Mouse (Mus musculus) myocyte (in vitro differentiated cells): Measurements from ENCODE around the gene Pigx. TPM values are rescaled to one million over a fixed set of nuclear protein-coding genes. Genes with fewer than 3 reads are reported as not detected.

Experiments used
- H3K27me3 ChIP-seq: one replicate; pipeline ENCODE4 v1.6.1; 2011; ENCODE audit not compliant: control insufficient read depth, insufficient read depth, insufficient read length
- H3K36me3 ChIP-seq: one replicate; pipeline ENCODE4 v1.6.1; 2011; ENCODE audit not compliant: control insufficient read depth, insufficient read depth
- H3K4me2 ChIP-seq: one replicate; pipeline ENCODE4 v1.6.1; 2011; ENCODE audit warnings: low read depth, control low read depth
- H3K4me3 ChIP-seq: one replicate; pipeline ENCODE4 v1.5.1; 2011; ENCODE audit warnings: mild to moderate bottlenecking, control low read depth, moderate library complexity
- H3K79me2 ChIP-seq: one replicate; pipeline ENCODE4 v1.6.1; 2011; ENCODE audit not compliant: control insufficient read depth, insufficient read depth
- H3ac ChIP-seq: one replicate; pipeline ENCODE4 v1.6.1; 2011; ENCODE audit not compliant: control insufficient read depth, insufficient read length
- CEBPB ChIP-seq: IDR thresholded peaks from 2 replicates; pipeline ENCODE4 v1.6.1; 2011; ENCODE audit warnings: mild to moderate bottlenecking, moderate library complexity; ENCODE audit not compliant: poor library complexity, insufficient read depth, severe bottlenecking
- E2F4 ChIP-seq: IDR thresholded peaks from one replicate; pipeline ENCODE4 v1.6.1; 2011; ENCODE audit warnings: mild to moderate bottlenecking, control low read depth, moderate library complexity; ENCODE audit not compliant: insufficient read depth
- MAX ChIP-seq: IDR thresholded peaks from one replicate; pipeline ENCODE4 v1.6.1; 2011; ENCODE audit warnings: low read depth, mild to moderate bottlenecking, control low read depth
- MYOD1 ChIP-seq, 3 experiments: IDR thresholded peaks; one replicate each; pipeline ENCODE4 v1.6.1; 2011; ENCODE audit warnings: control low read depth in 2 of 3, low read depth in 2 of 3, mild to moderate bottlenecking in 2 of 3, moderate library complexity in 1 of 3; ENCODE audit not compliant: insufficient read length in 2 of 3, control insufficient read depth in 1 of 3
- MYOG ChIP-seq, 3 experiments: IDR thresholded peaks; one replicate each; pipeline ENCODE4 v1.6.1; 2011; ENCODE audit warnings: control low read depth in 2 of 3, low read depth in 2 of 3, mild to moderate bottlenecking in 2 of 3; ENCODE audit not compliant: insufficient read length in 2 of 3, control insufficient read depth in 1 of 3, insufficient read depth in 1 of 3
- POLR2A ChIP-seq: IDR thresholded peaks from one replicate; pipeline ENCODE4 v1.6.1; 2011; ENCODE audit warnings: low read depth, mild to moderate bottlenecking, control low read depth, moderate library complexity; ENCODE audit not compliant: insufficient read length
- POLR2AphosphoS2 ChIP-seq: IDR thresholded peaks from one replicate; pipeline ENCODE4 v1.6.1; 2011; ENCODE audit warnings: low read depth, control low read depth; ENCODE audit not compliant: insufficient read length
- REST ChIP-seq: IDR thresholded peaks from one replicate; pipeline ENCODE4 v1.6.1; 2011; ENCODE audit warnings: mild to moderate bottlenecking, control low read depth, moderate library complexity; ENCODE audit not compliant: insufficient read depth, insufficient read length
- SRF ChIP-seq: IDR thresholded peaks from one replicate; pipeline ENCODE4 v1.6.1; 2011; ENCODE audit warnings: low read depth; ENCODE audit not compliant: control insufficient read depth, insufficient read length
- TCF12 ChIP-seq: IDR thresholded peaks from one replicate; pipeline ENCODE4 v1.6.1; 2011; ENCODE audit warnings: mild to moderate bottlenecking, control low read depth; ENCODE audit not compliant: poor library complexity, insufficient read depth, severe bottlenecking
- TCF3 ChIP-seq: IDR thresholded peaks from one replicate; pipeline ENCODE4 v1.6.1; 2011; ENCODE audit warnings: low read depth, control low read depth; ENCODE audit not compliant: insufficient read length
- USF1 ChIP-seq: IDR thresholded peaks from one replicate; pipeline ENCODE4 v1.6.1; 2011; ENCODE audit warnings: low read depth, mild to moderate bottlenecking, control low read depth, moderate library complexity
- polyA plus RNA-seq: library from polyadenylated mRNA; unstranded; fragments of >200 nt; fragmentation: generic; extraction: Trizol; gene quantifications from one replicate; pipeline ENCODE4 v1.2.1, GENCODE M21; 2012; ENCODE audit warnings: missing spikeins

The Pigx gene
- polyA plus RNA-seq, 1 experiment: 19.4 TPM

DNA sequence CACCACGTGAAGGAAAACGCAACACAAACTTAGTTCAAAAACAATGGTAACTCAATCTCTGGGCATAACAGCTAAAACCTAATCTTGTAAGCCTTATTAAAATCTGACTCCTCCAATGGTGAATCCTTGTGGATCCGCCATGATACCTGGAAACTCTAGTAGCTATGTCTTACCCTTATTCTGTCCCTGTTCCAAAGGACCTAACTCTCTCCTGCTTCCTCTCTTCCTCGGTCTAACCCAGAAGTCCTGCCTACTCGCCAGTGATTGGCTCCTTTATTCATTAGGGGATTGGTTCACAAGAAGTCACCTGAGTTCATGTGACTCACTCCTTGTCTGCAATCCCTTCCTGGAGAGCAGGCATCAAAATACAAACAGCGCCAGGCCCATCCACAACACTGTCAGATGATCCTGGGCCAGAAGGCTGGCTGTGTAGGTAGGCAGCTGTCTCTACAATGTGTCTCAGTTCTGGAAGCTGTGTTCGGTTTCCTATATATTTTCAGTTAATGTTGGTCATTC lies 36.4 kb upstream of the Pigx start:
- no peak overlapping the region for H3K4me2 ChIP-seq
- H3K36me3 ChIP-seq: no peaks in the 10 kb centered on the region
- H3K79me2 ChIP-seq: no peaks in the 10 kb centered on the region
- peaks cover 27% of the 10 kb centered on the region for H3K27me3 ChIP-seq
- H3ac ChIP-seq: no peak overlapping the region
- no peak overlapping the region for H3K4me3 ChIP-seq
- no peak for TF ChIP-seq MAX
- TF ChIP-seq SRF: no peak
- TF ChIP-seq POLR2A: no peak
- TF ChIP-seq TCF3: no peak
- no peak for TF ChIP-seq MYOD1 (IDR thresholded peaks at IDR 0.05; ENCODE audit: control insufficient read depth in 1 of 3, insufficient read length in 2 of 3, low read depth in 2 of 3)
- no peak for TF ChIP-seq CEBPB
- TF ChIP-seq POLR2AphosphoS2: no peak
- no peak for TF ChIP-seq MYOG (IDR thresholded peaks at IDR 0.05; ENCODE audit: control insufficient read depth in 1 of 3, insufficient read depth in 1 of 3, insufficient read length in 2 of 3, low read depth in 2 of 3)
- TF ChIP-seq REST: no peak
- no peak for TF ChIP-seq TCF12
- no peak for TF ChIP-seq USF1
- TF ChIP-seq E2F4: no peak

DNA sequence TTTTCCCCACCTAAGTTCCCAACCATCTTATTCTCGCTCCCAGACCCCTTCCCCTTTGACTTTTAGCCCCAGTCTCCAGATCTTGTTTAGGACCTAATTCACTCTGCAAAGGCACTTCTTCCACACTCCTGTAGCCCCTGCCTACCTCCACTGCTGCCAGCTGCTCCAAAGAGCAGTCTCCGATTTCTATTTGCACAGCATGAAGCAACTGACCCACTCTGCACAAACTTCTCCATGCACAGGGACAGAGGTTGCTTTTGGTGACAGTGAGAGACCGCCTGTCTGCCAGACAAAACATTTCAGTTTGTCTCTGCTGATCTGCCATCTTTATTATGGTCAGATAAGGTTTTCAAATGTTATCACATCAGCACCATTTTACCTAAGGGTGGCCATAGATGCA lies 33.6 kb upstream of the Pigx start:
- H3K4me3 ChIP-seq: no peak overlapping the region
- H3K4me2 ChIP-seq: no peak overlapping the region
- H3K36me3 ChIP-seq: no peaks in the 10 kb centered on the region
- H3K79me2 ChIP-seq: no peaks in the 10 kb centered on the region
- no peak for TF ChIP-seq SRF
- TF ChIP-seq REST: no peak
- TF ChIP-seq TCF3: no peak
- TF ChIP-seq MYOG (IDR thresholded peaks at IDR 0.05; ENCODE audit: control insufficient read depth in 1 of 3, insufficient read depth in 1 of 3, insufficient read length in 2 of 3, low read depth in 2 of 3): no peak
- peaks cover 8% of the 10 kb centered on the region for H3K27me3 ChIP-seq
- no peak overlapping the region for H3ac ChIP-seq

DNA sequence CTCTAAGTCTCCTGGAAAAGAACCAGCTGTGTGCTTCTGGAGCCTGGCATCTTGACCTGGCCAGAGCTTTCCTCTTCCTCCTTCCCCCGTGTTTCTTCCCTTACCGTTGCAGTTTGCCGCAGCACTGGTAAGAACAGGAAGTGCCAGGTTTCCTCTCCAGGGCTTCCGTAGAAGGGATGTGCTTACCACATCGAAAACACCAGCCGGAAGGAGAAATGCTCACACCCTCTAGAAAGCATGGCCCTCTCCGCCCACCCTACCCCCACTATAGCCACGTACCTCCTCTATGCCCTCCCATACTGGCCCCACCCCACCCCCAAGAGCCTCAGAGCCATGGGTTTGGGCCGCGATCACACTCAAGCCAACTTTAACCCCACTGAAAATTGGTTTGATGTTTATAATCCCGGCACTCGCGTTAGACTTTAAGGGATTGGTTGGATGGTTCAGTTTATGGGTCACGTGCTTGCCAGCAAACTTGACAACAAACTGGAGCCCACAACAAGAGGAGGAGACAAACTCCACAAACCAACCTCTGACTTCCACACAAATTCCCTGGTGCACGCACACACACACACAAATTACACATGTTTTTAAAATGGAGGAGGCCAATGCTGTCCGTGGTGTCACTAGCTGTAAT lies 30.8 kb upstream of the Pigx start:
- Histone ChIP-seq H3K4me2 (peak overlapping the region; percentile 48), H3K4me3 (no peak overlapping the region), H3K79me2 (no peaks in the 10 kb centered on the region), H3K27me3 (no peaks in the 10 kb centered on the region), H3ac (no peak overlapping the region), H3K36me3 (no peaks in the 10 kb centered on the region)
- no peak for TF ChIP-seq POLR2A
- TF ChIP-seq MYOG (IDR thresholded peaks at IDR 0.05; ENCODE audit: control insufficient read depth in 1 of 3, insufficient read depth in 1 of 3, insufficient read length in 2 of 3, low read depth in 2 of 3): no peak
- no peak for TF ChIP-seq TCF12
- no peak for TF ChIP-seq USF1

DNA sequence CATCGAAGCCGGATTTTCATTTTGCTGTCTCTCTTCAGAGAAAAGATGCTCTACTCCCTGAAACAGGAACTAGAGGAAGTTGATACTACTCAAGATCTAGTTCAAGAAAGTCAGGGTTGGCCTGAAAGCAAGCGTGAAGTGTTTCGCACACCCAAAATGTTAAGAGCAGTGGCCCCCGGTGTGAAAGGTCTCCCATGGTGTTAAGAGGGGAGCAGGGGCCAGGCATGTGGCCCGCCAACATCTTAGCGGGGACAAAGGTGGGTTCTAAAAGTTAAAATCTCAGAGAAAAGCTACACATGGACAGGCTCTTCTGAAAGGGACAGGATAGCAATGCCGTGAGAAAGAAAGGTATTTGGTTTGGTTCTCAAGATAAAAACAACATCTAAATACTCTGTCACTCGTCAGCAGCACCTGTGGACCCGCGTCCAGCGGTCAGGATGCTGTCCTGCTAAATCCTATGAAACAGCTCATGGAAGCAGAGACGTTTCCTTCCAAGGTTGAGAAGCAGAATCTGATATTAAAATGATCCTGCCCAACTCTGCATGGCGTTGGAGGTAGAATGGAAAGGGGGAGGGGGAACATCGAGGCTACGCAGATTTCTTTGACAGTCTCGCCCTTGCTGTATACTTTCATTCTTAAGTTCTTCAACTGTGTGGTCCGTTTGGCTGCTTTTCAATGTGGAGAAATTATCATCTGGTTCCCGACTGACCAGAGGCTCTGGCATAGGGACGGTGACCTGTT lies 30.1 kb upstream of the Pigx start:
- Histone ChIP-seq H3K4me2 (peak overlapping the region; percentile 48), H3ac (no peak overlapping the region), H3K4me3 (no peak overlapping the region), H3K36me3 (no peaks in the 10 kb centered on the region), H3K79me2 (no peaks in the 10 kb centered on the region), H3K27me3 (no peaks in the 10 kb centered on the region)
- TF ChIP-seq CEBPB: no peak
- TF ChIP-seq SRF: no peak
- no peak for TF ChIP-seq TCF3
- TF ChIP-seq POLR2AphosphoS2: no peak
- TF ChIP-seq E2F4: no peak
- TF ChIP-seq POLR2A: no peak
- no peak for TF ChIP-seq TCF12
- TF ChIP-seq MAX: no peak
- TF ChIP-seq REST: no peak
- TF ChIP-seq MYOD1 (IDR thresholded peaks at IDR 0.05; ENCODE audit: control insufficient read depth in 1 of 3, insufficient read length in 2 of 3, low read depth in 2 of 3): no peak
- TF ChIP-seq USF1: no peak
- TF ChIP-seq MYOG (IDR thresholded peaks at IDR 0.05; ENCODE audit: control insufficient read depth in 1 of 3, insufficient read depth in 1 of 3, insufficient read length in 2 of 3, low read depth in 2 of 3): no peak

DNA sequence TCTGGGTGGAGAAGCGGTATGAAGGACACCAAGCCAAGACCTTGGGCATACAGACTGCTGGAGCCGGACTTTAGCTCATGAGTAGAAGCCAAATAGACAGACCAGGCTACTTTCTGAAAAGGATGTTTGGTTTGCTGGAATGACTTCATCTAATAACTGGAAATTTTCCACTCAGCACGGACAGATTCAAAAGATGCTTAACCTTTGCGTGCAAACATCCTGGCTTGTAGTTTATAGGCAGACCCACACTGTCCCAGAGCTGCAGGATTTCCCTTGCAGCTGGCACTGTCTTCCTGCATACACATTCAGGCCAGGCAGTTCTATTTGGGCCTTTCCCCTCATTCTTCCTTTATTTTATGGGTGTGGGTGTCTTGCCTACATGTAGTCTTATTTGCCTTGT lies 27.5 kb upstream of the Pigx start:
- H3K27me3 ChIP-seq: no peaks in the 10 kb centered on the region
- H3K4me2 ChIP-seq: no peak overlapping the region
- no peaks in the 10 kb centered on the region for H3K79me2 ChIP-seq
- TF ChIP-seq USF1: no peak
- TF ChIP-seq SRF: no peak
- no peak for TF ChIP-seq MYOD1 (IDR thresholded peaks at IDR 0.05; ENCODE audit: control insufficient read depth in 1 of 3, insufficient read length in 2 of 3, low read depth in 2 of 3)
- TF ChIP-seq POLR2AphosphoS2: no peak
- TF ChIP-seq E2F4: no peak
- TF ChIP-seq POLR2A: no peak
- no peak for TF ChIP-seq MYOG (IDR thresholded peaks at IDR 0.05; ENCODE audit: control insufficient read depth in 1 of 3, insufficient read depth in 1 of 3, insufficient read length in 2 of 3, low read depth in 2 of 3)
- TF ChIP-seq TCF3: no peak
- no peak for TF ChIP-seq REST
- no peak for TF ChIP-seq TCF12
- no peak for TF ChIP-seq CEBPB
- H3K36me3 ChIP-seq: no peaks in the 10 kb centered on the region
- no peak overlapping the region for H3ac ChIP-seq
- H3K4me3 ChIP-seq: no peak overlapping the region
